Mouse (Mus musculus): ENCODE measurements around the gene 1190005I06Rik. TPM values are rescaled to one million over a fixed set of nuclear protein-coding genes. Genes with fewer than 3 reads are reported as not detected.

Gene 1190005I06Rik
- polyA plus RNA-seq, 1 experiment from 2014 or later = 3.8 TPM

- ATAC-seq (ENCODE audit: insufficient read depth, low FRiP score, low read depth) = no peak
- H3K9me3 ChIP-seq = no peaks in the 10 kb centered on the region
- H3K4me1 ChIP-seq = peaks cover 47% of the 10 kb centered on the region
Measured at GRCm38 (mm10) chr8:120666807-120667470, 19.5 kb upstream of the 1190005I06Rik start.

GRCm38 (mm10) chr8:120665726-120666455, 18.5 kb upstream of the 1190005I06Rik start:
- Histone ChIP-seq H3K27ac (no peak overlapping the region), H3K36me3 (peaks cover 11% of the 10 kb centered on the region), H3K4me2 (peak overlapping the region; percentile 66), H3K4me1 (peaks cover 44% of the 10 kb centered on the region), H3K4me3 (replicated peaks) (peak overlapping the region; percentile 97; the same call in 1 of the 2 replicates), H3K27me3 (replicated peaks) (no peaks in the 10 kb centered on the region), H3K9me3 (no peaks in the 10 kb centered on the region), H3K9ac (no peak overlapping the region)
- 74% methylated on average over 3 of the region's 3 CpGs for WGBS
- no peak for ATAC-seq (ENCODE audit: insufficient read depth, low FRiP score, low read depth)

More at GRCm38 (mm10) chr8:120666807-120667470, 19.5 kb upstream of the 1190005I06Rik start:
- Histone ChIP-seq H3K9ac (peak overlapping the region; percentile 96; the same call in 1 of the 2 replicates), H3K36me3 (peaks cover 17% of the 10 kb centered on the region), H3K4me2 (peak overlapping the region; percentile 66), H3K4me3 (replicated peaks) (peak overlapping the region; percentile 97), H3K27me3 (replicated peaks) (no peaks in the 10 kb centered on the region), H3K27ac (peak overlapping the region; percentile 83; the same call in 1 of the 2 replicates)
- WGBS = 4% methylated on average over 17 of the region's 17 CpGs

GRCm38 (mm10) chr8:120664566-120664965, 17.1 kb upstream of the 1190005I06Rik start:
- 75% methylated on average over 6 of the region's 6 CpGs for WGBS

GRCm38 (mm10) chr8:120657415-120657814, 10.0 kb upstream of the 1190005I06Rik start:
- 83% methylated on average over 8 of the region's 8 CpGs for WGBS
- Histone ChIP-seq H3K36me3 (peaks cover 41% of the 10 kb centered on the region), H3K27me3 (replicated peaks) (no peaks in the 10 kb centered on the region), H3K4me2 (no peak overlapping the region), H3K9ac (no peak overlapping the region), H3K4me3 (replicated peaks) (no peak overlapping the region), H3K4me1 (no peaks in the 10 kb centered on the region), H3K27ac (no peak overlapping the region), H3K9me3 (no peaks in the 10 kb centered on the region)
- ATAC-seq (ENCODE audit: insufficient read depth, low FRiP score, low read depth) = no peak

More at GRCm38 (mm10) chr8:120664566-120664965, 17.1 kb upstream of the 1190005I06Rik start:
- Histone ChIP-seq H3K36me3 (peaks cover 4% of the 10 kb centered on the region; the same call in 1 of the 2 replicates), H3K9ac (no peak overlapping the region), H3K4me3 (replicated peaks) (no peak overlapping the region), H3K27me3 (replicated peaks) (no peaks in the 10 kb centered on the region), H3K27ac (no peak overlapping the region), H3K4me2 (no peak overlapping the region), H3K9me3 (no peaks in the 10 kb centered on the region), H3K4me1 (peaks cover 35% of the 10 kb centered on the region)
- no peak for ATAC-seq (ENCODE audit: insufficient read depth, low FRiP score, low read depth)

GRCm38 (mm10) chr8:120656322-120657052, 9.1 kb upstream of the 1190005I06Rik start:
- Histone ChIP-seq H3K9me3 (no peaks in the 10 kb centered on the region), H3K27ac (no peak overlapping the region), H3K27me3 (replicated peaks) (no peaks in the 10 kb centered on the region), H3K4me2 (no peak overlapping the region), H3K4me1 (no peaks in the 10 kb centered on the region), H3K36me3 (peaks cover 41% of the 10 kb centered on the region), H3K9ac (no peak overlapping the region), H3K4me3 (replicated peaks) (no peak overlapping the region)
- ATAC-seq (ENCODE audit: insufficient read depth, low FRiP score, low read depth) = no peak
- WGBS = 87% methylated on average over 7 of the region's 7 CpGs

DNA sequence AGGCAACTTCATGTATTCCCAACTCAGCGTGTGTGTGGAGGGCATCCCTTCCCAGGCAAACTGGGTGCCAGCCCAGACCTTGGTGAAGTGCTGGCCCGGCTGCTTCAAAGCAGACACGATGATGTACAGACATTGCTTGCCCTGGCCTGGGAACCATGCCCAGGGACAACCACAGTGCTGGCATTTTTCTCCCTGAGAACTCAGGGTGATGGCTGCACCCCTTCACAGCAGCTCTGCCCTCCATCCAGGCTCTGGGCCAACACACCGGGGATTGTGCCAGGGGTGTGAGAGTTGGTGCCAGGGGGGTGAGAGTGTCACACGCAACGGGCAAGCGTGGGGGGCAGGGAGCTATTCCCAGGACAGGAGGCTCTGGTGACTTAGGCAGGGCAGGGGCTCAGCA, 2.8 kb downstream of the 1190005I06Rik start:
- Histone ChIP-seq H3K9me3 (no peaks in the 10 kb centered on the region), H3K4me1 (no peaks in the 10 kb centered on the region; the same call in 1 of the 2 replicates), H3K27ac (no peak overlapping the region), H3K36me3 (no peaks in the 10 kb centered on the region), H3K4me2 (no peak overlapping the region), H3K4me3 (replicated peaks) (no peak overlapping the region), H3K27me3 (replicated peaks) (no peaks in the 10 kb centered on the region), H3K9ac (no peak overlapping the region)
- ATAC-seq (ENCODE audit: insufficient read depth, low FRiP score, low read depth) = no peak
- WGBS = 76% methylated on average over 7 of the region's 7 CpGs

- H3K4me1 ChIP-seq = no peaks in the 10 kb centered on the region; the same call in 1 of the 2 replicates
- H3K36me3 ChIP-seq = no peaks in the 10 kb centered on the region
- WGBS = 79% methylated on average over 10 of the region's 10 CpGs
- ATAC-seq (ENCODE audit: insufficient read depth, low FRiP score, low read depth) = no peak
- no peak overlapping the region for H3K9ac ChIP-seq
- no peak overlapping the region for H3K4me2 ChIP-seq
- no peaks in the 10 kb centered on the region for H3K9me3 ChIP-seq
- H3K27ac ChIP-seq = no peak overlapping the region
- H3K4me3 ChIP-seq (replicated peaks) = no peak overlapping the region
- no peaks in the 10 kb centered on the region for H3K27me3 ChIP-seq (replicated peaks)
Measured at GRCm38 (mm10) chr8:120642031-120642662, 5.3 kb downstream of the 1190005I06Rik start.

- Histone ChIP-seq H3K36me3 (no peaks in the 10 kb centered on the region), H3K4me1 (no peaks in the 10 kb centered on the region; the same call in 1 of the 2 replicates), H3K9ac (no peak overlapping the region), H3K4me3 (replicated peaks) (no peak overlapping the region), H3K27me3 (replicated peaks) (0 out of 2 replicates have a peak, but pooled peaks cover under 1% of the 10 kb centered on the region), H3K27ac (no peak overlapping the region), H3K4me2 (no peak overlapping the region), H3K9me3 (no peaks in the 10 kb centered on the region)
- peak; percentile 28; the same call in 1 of the 2 replicates for ATAC-seq (ENCODE audit: insufficient read depth, low FRiP score, low read depth)
- 25% methylated on average over 8 of the region's 8 CpGs for WGBS
Measured at GRCm38 (mm10) chr8:120641245-120641644, 6.2 kb downstream of the 1190005I06Rik start.

GRCm38 (mm10) chr8:120634329-120634839, 13.0 kb downstream of the 1190005I06Rik start:
- Histone ChIP-seq H3K36me3 (no peaks in the 10 kb centered on the region), H3K4me3 (replicated peaks) (peak overlapping the region; percentile 58), H3K27me3 (replicated peaks) (0 out of 2 replicates have a peak, but pooled peaks cover 2% of the 10 kb centered on the region), H3K4me2 (peak overlapping the region; percentile 98), H3K9ac (peak overlapping the region; percentile 47), H3K4me1 (peaks cover 7% of the 10 kb centered on the region), H3K27ac (no peak overlapping the region), H3K9me3 (no peaks in the 10 kb centered on the region)
- peak; percentile 76 for ATAC-seq (ENCODE audit: insufficient read depth, low FRiP score, low read depth)
- under 1% methylated on average over 41 of the region's 42 CpGs for WGBS

DNA sequence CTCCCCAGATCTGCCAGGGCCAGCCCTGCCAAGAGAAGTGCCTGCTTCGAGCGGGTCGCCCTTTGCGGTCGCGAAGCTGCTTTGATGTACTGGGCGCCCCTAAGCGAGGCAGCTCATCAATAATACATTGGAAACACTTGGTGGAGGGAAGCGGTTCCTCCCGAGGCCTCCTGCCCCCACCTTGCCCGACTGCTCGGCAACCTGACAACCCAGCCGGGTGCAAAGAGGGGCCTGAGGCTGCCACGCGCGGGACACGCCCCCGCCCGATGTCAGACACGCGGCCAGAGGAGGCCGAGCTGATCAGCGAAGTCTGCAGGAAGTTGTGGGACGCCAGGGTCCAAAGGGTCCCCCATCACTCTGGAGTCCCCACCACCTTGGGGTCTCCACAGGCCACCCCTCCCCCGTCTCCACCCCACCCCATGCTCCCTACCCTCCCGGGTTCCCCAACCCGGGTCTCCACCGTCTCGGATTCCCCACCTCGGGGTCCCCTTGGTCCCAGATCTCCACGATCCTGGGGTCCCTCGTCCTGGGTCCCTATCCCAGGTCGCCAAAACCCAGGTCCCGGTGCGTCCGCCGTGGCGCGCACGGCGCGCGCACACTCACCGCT, 13.7 kb downstream of the 1190005I06Rik start:
- Histone ChIP-seq H3K4me1 (peaks cover 7% of the 10 kb centered on the region), H3K9me3 (no peaks in the 10 kb centered on the region), H3K27ac (no peak overlapping the region), H3K27me3 (replicated peaks) (0 out of 2 replicates have a peak, but pooled peaks cover 2% of the 10 kb centered on the region), H3K36me3 (no peaks in the 10 kb centered on the region), H3K4me3 (replicated peaks) (peak overlapping the region; percentile 58), H3K4me2 (peak overlapping the region; percentile 98), H3K9ac (peak overlapping the region; percentile 47)
- peak; percentile 28; the same call in 1 of the 2 replicates for ATAC-seq (ENCODE audit: insufficient read depth, low FRiP score, low read depth)
- WGBS = 2% methylated on average over 44 of the region's 44 CpGs

Data from stomach, embryonic 15.5 days (tissue).